Mouse (Mus musculus) CD4-positive naive resting alpha-beta T cell, adult 57 days (primary cell): ENCODE measurements around the gene Cd6. TPM values are rescaled to one million over a fixed set of nuclear protein-coding genes. Genes with fewer than 3 reads are reported as not detected.

Experiments
- total RNA-seq: library from RNA; stranded (reverse); gene quantifications from one replicate; pipeline ENCODE4 v1.2.4, GENCODE M21; 2023

Gene Cd6
- 291 TPM for total RNA-seq

DNA sequence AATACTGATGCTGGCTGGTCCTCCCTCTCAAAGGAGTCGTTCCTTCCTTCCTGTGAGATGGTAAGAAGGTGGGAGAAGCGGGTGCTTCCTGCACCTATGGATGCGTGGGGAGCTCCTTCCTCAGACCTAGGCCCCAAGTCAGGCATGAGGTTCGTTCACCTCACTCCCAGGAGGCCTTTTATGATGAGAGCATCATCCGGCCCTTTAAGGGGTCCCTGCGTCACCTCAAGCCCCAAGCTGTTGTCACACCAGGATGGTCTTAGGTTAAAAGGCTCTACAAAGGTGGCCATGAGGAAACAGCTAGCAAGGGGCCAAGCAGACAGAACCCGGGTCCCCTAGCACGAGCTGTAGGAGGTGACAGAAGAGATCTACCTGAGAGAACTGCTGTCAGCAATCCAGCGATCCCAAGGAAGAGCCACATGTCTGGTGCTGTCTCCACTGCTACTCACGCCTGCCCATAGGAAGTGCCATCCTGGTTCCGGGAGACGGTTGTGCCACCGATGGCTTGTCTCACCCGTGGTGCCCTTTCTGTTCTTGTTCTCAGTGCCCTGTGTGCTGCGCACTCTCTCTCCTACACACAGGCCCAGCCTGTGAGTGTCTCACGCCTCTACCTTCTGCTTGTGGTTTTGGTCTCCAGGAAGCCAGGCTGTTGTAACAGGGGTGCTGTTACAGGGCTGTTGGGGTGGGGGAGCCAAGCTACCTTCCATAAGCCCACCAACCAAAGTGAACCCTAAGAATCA, at the start of gene Cd6:
Gene Cd6 (minus strand): TSS at position 623 of the 740 bp plus-strand sequence.

GRCm38 (mm10) chr19:10869886-10870527, 40.1 kb upstream of the Cd6 start, which contains the start of gene Tmem132a:
TSS of gene Tmem132a (minus strand) at chr19:10869940.

DNA sequence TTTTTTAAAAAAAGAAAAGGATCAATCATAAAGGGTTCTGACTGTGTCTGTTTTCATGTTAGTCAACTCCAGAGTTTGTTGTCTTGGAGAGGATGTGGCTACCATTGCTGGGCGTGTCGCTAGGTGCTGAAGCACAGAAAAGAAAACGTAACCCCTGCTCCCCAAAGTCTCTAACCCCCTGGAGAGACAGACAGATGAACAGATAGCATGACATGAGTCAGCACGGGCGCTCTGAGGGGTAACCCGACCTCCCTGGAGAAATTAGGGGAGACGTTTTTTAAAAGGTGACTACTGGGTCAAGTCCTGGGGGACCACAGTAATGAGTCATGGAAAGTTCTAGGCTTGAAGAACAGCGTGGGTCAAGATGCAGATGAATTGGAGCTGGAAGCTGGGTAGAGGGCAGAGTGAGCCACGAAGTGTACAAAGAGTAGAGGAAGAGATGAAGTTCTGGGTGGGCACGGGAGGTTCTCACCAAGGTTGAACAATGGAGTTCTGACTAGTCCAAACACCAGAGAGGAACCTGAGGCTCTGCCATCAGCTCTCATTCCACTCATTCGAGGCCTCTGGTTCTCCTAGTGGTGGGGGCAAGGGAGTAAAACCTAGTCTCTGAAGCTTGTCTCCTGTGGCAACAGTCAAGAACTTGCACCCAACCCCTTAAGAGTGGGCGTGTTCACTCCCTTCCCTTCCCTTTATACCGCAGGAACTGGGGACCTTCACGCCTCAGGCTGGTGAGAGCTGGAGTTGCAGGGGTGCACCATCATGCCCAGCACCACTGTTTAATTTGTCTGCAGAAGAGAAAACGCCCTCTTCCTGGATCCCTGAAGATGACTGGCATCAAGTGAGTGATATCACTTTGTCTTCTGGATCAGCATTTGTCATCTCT, 9.4 kb upstream of the Cd6 start, which contains the start of gene Slc15a3:
Gene Slc15a3 (plus strand): TSS at position 718 of the 883 bp plus-strand sequence.

Other genes with a start within 250 kb of the Cd6 start
- 225 TPM for gene Ddb1, start 224.7 kb downstream of the Cd6 start, total RNA-seq
- gene Tkfc, start 224.4 kb downstream of the Cd6 start, total RNA-seq, result 9.8 TPM
- 11.3 TPM for gene Vwce, start 195.8 kb downstream of the Cd6 start, total RNA-seq
- not detected for gene Pga5, start 152.0 kb downstream of the Cd6 start, total RNA-seq
- 24.4 TPM for gene Vps37c, start 141.3 kb downstream of the Cd6 start, total RNA-seq
- 341 TPM for gene Cd5, start 91.1 kb downstream of the Cd6 start, total RNA-seq
- 2.1 TPM for gene Slc15a3, start 9.7 kb upstream of the Cd6 start, total RNA-seq
- gene Tmem132a, start 39.9 kb upstream of the Cd6 start, total RNA-seq, result 0.44 TPM
- 27.3 TPM for gene Tmem109, start 51.9 kb upstream of the Cd6 start, total RNA-seq
- 109 TPM for gene Prpf19, start 65.2 kb upstream of the Cd6 start, total RNA-seq
- gene Zp1, start 90.6 kb upstream of the Cd6 start, total RNA-seq, result not detected
- not detected for gene Ptgdr2, start 107.1 kb upstream of the Cd6 start, total RNA-seq
- gene Ccdc86, start 119.2 kb upstream of the Cd6 start, total RNA-seq, result 25.2 TPM
- not detected for gene Ms4a10, start 144.6 kb upstream of the Cd6 start, total RNA-seq
- gene Ms4a15, start 163.2 kb upstream of the Cd6 start, total RNA-seq, result not detected
- not detected for gene Ms4a18, start 188.0 kb upstream of the Cd6 start, total RNA-seq